Mouse (Mus musculus): Measurements from ENCODE around the gene Sstr2. TPM values are rescaled to one million over a fixed set of nuclear protein-coding genes. Genes with fewer than 3 reads are reported as not detected.

Sstr2 gene
- polyA plus RNA-seq, 1 experiment: 0.30 TPM

- Histone ChIP-seq H3K36me3 (ENCODE audit: control insufficient read depth, insufficient read depth) (peaks cover 65% of the 10 kb centered on the region), H3K27me3 (ENCODE audit: control insufficient read depth, insufficient read depth, insufficient read length) (no peaks in the 10 kb centered on the region), H3K79me3 (ENCODE audit: low read depth) (peaks cover 12% of the 10 kb centered on the region), H3ac (ENCODE audit: control insufficient read depth, insufficient read length, low read depth) (no peak overlapping the region), H3K79me2 (ENCODE audit: control insufficient read depth, insufficient read depth) (peaks cover 22% of the 10 kb centered on the region), H3K4me3 (ENCODE audit: insufficient read depth, poor library complexity, severe bottlenecking) (no peak overlapping the region)
- TF ChIP-seq FOSL1 (IDR thresholded peaks at IDR 0.05; ENCODE audit: insufficient read depth, low read length, poor library complexity, severe bottlenecking): no peak
- TF ChIP-seq MYOD1 (IDR thresholded peaks at IDR 0.05; ENCODE audit: control insufficient read depth, insufficient read length, low read depth): no peak
- no peak for TF ChIP-seq USF1 (IDR thresholded peaks at IDR 0.05; ENCODE audit: low read depth)
- TF ChIP-seq CEBPB (IDR thresholded peaks at IDR 0.05; ENCODE audit: low read depth): no peak
- TF ChIP-seq MYOG (IDR thresholded peaks at IDR 0.05; ENCODE audit: control insufficient read depth, extremely low read depth, insufficient read length): no peak
- no peak for TF ChIP-seq CTCF (IDR thresholded peaks at IDR 0.05; ENCODE audit: control insufficient read depth, insufficient read depth, insufficient read length)
- no peak for TF ChIP-seq MAX (IDR thresholded peaks at IDR 0.05)
Measured at GRCm38 (mm10) chr11:113660940-113661339, 41.8 kb downstream of the Sstr2 start.

- no peaks in the 10 kb centered on the region for H3K27me3 ChIP-seq (ENCODE audit: control insufficient read depth, insufficient read depth, insufficient read length)
- peaks cover 17% of the 10 kb centered on the region for H3K79me3 ChIP-seq (ENCODE audit: low read depth)
- no peak overlapping the region for H3ac ChIP-seq (ENCODE audit: control insufficient read depth, insufficient read length, low read depth)
- H3K36me3 ChIP-seq (ENCODE audit: control insufficient read depth, insufficient read depth): peaks cover 57% of the 10 kb centered on the region
- no peak overlapping the region for H3K4me3 ChIP-seq (ENCODE audit: insufficient read depth, poor library complexity, severe bottlenecking)
- H3K79me2 ChIP-seq (ENCODE audit: control insufficient read depth, insufficient read depth): peaks cover 32% of the 10 kb centered on the region
- no peak for TF ChIP-seq MYOG (IDR thresholded peaks at IDR 0.05; ENCODE audit: control insufficient read depth, extremely low read depth, insufficient read length)
Measured at GRCm38 (mm10) chr11:113661835-113662351, 42.8 kb downstream of the Sstr2 start.

- Histone ChIP-seq H3K36me3 (ENCODE audit: control insufficient read depth, insufficient read depth) (peaks cover 49% of the 10 kb centered on the region), H3ac (ENCODE audit: control insufficient read depth, insufficient read length, low read depth) (no peak overlapping the region), H3K27me3 (ENCODE audit: control insufficient read depth, insufficient read depth, insufficient read length) (no peaks in the 10 kb centered on the region), H3K4me3 (ENCODE audit: insufficient read depth, poor library complexity, severe bottlenecking) (no peak overlapping the region), H3K79me2 (ENCODE audit: control insufficient read depth, insufficient read depth) (peaks cover 56% of the 10 kb centered on the region), H3K79me3 (ENCODE audit: low read depth) (peaks cover 32% of the 10 kb centered on the region)
- TF ChIP-seq CEBPB (IDR thresholded peaks at IDR 0.05; ENCODE audit: low read depth) (no peak), CTCF (IDR thresholded peaks at IDR 0.05; ENCODE audit: control insufficient read depth, insufficient read depth, insufficient read length) (no peak), MYOD1 (IDR thresholded peaks at IDR 0.05; ENCODE audit: control insufficient read depth, insufficient read length, low read depth) (no peak), MYOG (IDR thresholded peaks at IDR 0.05; ENCODE audit: control insufficient read depth, extremely low read depth, insufficient read length) (no peak)
Measured at GRCm38 (mm10) chr11:113664279-113664678, 45.1 kb downstream of the Sstr2 start.

GRCm38 (mm10) chr11:113666205-113666604 lies 47.1 kb downstream of the Sstr2 start:
- peaks cover 46% of the 10 kb centered on the region for H3K79me3 ChIP-seq (ENCODE audit: low read depth)
- peaks cover 75% of the 10 kb centered on the region for H3K79me2 ChIP-seq (ENCODE audit: control insufficient read depth, insufficient read depth)
- H3K27me3 ChIP-seq (ENCODE audit: control insufficient read depth, insufficient read depth, insufficient read length): no peaks in the 10 kb centered on the region
- H3ac ChIP-seq (ENCODE audit: control insufficient read depth, insufficient read length, low read depth): no peak overlapping the region
- no peak overlapping the region for H3K4me3 ChIP-seq (ENCODE audit: insufficient read depth, poor library complexity, severe bottlenecking)
- peaks cover 61% of the 10 kb centered on the region for H3K36me3 ChIP-seq (ENCODE audit: control insufficient read depth, insufficient read depth)
- TF ChIP-seq MYOG (IDR thresholded peaks at IDR 0.05; ENCODE audit: control insufficient read depth, extremely low read depth, insufficient read length): no peak
- no peak for TF ChIP-seq USF1 (IDR thresholded peaks at IDR 0.05; ENCODE audit: low read depth)
- TF ChIP-seq MAX (IDR thresholded peaks at IDR 0.05): no peak

- Histone ChIP-seq H3K4me3 (ENCODE audit: insufficient read depth, poor library complexity, severe bottlenecking) (no peak overlapping the region), H3K79me2 (ENCODE audit: control insufficient read depth, insufficient read depth) (peaks cover 79% of the 10 kb centered on the region), H3ac (ENCODE audit: control insufficient read depth, insufficient read length, low read depth) (no peak overlapping the region), H3K79me3 (ENCODE audit: low read depth) (peaks cover 50% of the 10 kb centered on the region), H3K36me3 (ENCODE audit: control insufficient read depth, insufficient read depth) (peaks cover 61% of the 10 kb centered on the region), H3K27me3 (ENCODE audit: control insufficient read depth, insufficient read depth, insufficient read length) (no peaks in the 10 kb centered on the region)
- TF ChIP-seq MAX (IDR thresholded peaks at IDR 0.05): no peak
- TF ChIP-seq CTCF (IDR thresholded peaks at IDR 0.05; ENCODE audit: control insufficient read depth, insufficient read depth, insufficient read length): no peak
- TF ChIP-seq CEBPB (IDR thresholded peaks at IDR 0.05; ENCODE audit: low read depth): no peak
- TF ChIP-seq MYOD1 (IDR thresholded peaks at IDR 0.05; ENCODE audit: control insufficient read depth, insufficient read length, low read depth): no peak
- no peak for TF ChIP-seq FOSL1 (IDR thresholded peaks at IDR 0.05; ENCODE audit: insufficient read depth, low read length, poor library complexity, severe bottlenecking)
- TF ChIP-seq USF1 (IDR thresholded peaks at IDR 0.05; ENCODE audit: low read depth): no peak
- no peak for TF ChIP-seq MYOG (IDR thresholded peaks at IDR 0.05; ENCODE audit: control insufficient read depth, extremely low read depth, insufficient read length)
Measured at GRCm38 (mm10) chr11:113666648-113667047, 47.5 kb downstream of the Sstr2 start.

- Histone ChIP-seq H3K79me2 (ENCODE audit: control insufficient read depth, insufficient read depth) (peaks cover 84% of the 10 kb centered on the region), H3K27me3 (ENCODE audit: control insufficient read depth, insufficient read depth, insufficient read length) (no peaks in the 10 kb centered on the region), H3ac (ENCODE audit: control insufficient read depth, insufficient read length, low read depth) (no peak overlapping the region), H3K36me3 (ENCODE audit: control insufficient read depth, insufficient read depth) (peaks cover 58% of the 10 kb centered on the region), H3K79me3 (ENCODE audit: low read depth) (peaks cover 53% of the 10 kb centered on the region), H3K4me3 (ENCODE audit: insufficient read depth, poor library complexity, severe bottlenecking) (no peak overlapping the region)
- TF ChIP-seq MYOG (IDR thresholded peaks at IDR 0.05; ENCODE audit: control insufficient read depth, extremely low read depth, insufficient read length): no peak
- TF ChIP-seq USF1 (IDR thresholded peaks at IDR 0.05; ENCODE audit: low read depth): no peak
- no peak for TF ChIP-seq CEBPB (IDR thresholded peaks at IDR 0.05; ENCODE audit: low read depth)
- TF ChIP-seq FOSL1 (IDR thresholded peaks at IDR 0.05; ENCODE audit: insufficient read depth, low read length, poor library complexity, severe bottlenecking): no peak
- no peak for TF ChIP-seq CTCF (IDR thresholded peaks at IDR 0.05; ENCODE audit: control insufficient read depth, insufficient read depth, insufficient read length)
- no peak for TF ChIP-seq MAX (IDR thresholded peaks at IDR 0.05)
- no peak for TF ChIP-seq MYOD1 (IDR thresholded peaks at IDR 0.05; ENCODE audit: control insufficient read depth, insufficient read length, low read depth)
Measured at GRCm38 (mm10) chr11:113667122-113667521, 48.0 kb downstream of the Sstr2 start.

All from C2C12 (cell line).